Mouse (Mus musculus) left cerebral cortex, adult 11 months (tissue): ENCODE results near the gene Rrp1b.
"Not testable (repeated sequence)": the region's sequence is repeated elsewhere in the genome, so short reads cannot be mapped to it uniquely, and the experiment has no call there.

Experiments
- DNase-seq: peaks from one replicate; pipeline ENCODE4 v3.0.0; 2022; ENCODE audit warnings: low spot score

The Rrp1b gene

DNA sequence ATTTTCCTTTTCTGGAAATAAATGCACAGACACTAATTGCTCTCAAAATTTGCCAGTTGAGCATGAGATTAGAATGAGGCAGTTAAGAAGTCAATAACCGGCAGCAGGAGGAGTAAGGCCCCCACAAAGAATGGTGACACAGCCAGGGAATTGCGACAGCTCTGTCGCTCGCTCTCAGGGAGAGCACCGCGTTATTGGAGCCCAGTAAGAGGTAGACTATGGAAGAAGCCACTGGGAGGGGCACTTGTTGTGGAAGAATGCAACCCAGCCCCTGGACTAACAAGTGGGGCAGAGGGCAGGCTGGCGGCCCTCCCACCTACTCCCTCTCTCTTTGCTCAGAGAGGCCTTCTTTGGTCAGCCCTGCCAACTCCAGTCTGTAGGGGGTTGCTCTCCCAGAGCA, 4.2 kb upstream of the Rrp1b start:
- no peak for DNase-seq

DNA sequence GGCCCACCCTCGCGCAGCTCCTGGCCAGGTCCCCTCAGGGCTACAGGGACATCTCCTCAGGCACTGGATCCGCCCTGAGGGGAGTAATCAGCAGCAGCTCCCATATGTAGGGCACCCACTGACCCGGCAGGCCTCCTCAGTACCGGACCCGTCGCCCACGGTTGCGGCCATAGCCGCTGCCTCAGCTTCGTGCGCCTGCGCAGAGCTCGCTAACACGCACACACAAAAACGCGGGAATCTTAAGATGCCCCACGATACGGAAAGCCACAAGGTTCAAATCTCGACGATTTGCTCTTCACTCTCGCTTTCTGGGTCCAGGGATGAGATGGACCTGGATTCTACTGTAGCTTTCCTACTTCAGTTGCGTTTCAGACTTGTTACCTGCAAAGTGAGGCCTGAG, 1.6 kb upstream of the Rrp1b start:
- no peak for DNase-seq

DNA sequence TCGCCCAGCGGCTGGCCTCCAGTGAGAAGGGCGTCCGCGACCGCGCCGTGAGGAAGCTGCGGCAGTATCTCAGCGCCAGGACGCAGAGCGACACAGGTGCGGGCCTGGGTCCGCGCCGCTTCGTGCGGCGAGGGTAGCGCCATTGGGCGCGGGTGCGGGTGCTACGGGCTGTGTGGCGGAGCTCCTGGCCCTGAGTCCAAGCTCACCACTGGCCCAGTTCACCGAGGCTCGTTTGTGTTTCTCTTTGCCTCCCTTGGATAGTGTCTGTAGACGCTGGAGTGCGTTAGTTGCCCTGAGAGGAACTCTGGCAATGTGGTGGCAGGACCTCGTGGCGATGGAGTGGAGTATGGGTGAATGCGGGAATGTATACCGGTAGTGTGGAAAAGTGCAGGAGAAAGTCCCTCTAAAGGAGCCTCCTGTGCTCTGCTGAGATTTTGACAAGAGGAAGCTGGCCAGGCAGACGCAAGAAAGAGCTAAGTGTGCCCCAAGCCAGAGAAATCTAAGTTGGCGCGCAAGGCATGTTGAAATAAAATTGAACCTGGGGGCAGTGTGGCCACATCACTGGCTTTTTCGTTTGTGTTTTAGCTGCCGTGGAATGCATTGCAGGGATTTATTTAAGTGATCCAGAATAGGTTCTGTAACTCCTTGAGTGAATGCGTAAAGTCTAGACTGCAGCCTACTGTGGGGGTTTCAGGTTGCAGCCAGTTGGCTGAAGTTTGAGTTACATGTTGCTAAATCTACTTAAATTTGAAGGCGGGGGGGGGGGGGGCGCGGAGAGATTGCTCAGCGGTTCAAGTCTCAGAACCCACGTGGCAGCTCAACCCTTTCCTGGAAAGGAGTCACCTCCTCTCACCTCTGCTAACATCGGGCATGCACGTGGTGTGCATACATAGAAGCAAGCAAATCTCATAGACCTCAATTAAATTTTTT, 874 bp downstream of the Rrp1b start:
- DNase-seq = no peak

DNA sequence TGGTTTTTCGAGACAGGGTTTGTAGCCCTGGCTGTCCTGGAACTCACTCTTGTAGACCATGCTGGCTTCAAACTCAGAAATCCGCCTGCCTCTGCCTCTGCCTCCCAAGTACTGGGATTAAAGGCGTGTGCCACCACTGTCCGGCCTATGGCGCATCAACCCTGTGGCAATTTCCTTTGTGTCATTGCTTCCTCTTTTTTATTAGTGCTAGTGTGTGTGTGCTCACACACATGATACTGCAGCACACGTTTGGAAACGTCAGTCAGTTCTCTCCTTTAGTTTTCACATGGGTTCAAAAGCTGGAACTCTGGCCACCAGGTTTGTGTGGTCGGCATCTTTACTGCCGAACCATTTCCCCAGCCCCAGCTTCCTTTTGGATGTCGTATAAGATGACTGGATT, 4.4 kb downstream of the Rrp1b start:
- no peak for DNase-seq

DNA sequence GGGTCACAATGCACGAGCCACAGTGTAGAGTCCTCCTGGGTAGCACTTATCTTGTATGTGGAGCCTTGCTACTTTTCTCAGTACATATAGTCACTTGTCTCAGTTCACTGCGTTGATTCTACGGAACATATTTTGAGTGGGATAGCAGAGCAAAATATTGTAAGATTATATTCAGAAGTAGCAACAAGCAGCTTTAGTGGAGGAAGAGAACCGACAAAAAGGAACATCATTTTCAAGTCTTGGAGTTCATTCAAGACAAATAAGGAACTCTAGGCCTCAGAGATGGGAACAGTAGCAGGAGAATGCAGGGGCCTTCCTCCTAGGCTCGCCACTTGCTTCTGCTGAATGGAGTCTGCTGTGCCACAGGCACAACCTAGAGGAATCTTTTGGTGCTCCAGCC, 10.6 kb downstream of the Rrp1b start:
- DNase-seq = no peak

DNA sequence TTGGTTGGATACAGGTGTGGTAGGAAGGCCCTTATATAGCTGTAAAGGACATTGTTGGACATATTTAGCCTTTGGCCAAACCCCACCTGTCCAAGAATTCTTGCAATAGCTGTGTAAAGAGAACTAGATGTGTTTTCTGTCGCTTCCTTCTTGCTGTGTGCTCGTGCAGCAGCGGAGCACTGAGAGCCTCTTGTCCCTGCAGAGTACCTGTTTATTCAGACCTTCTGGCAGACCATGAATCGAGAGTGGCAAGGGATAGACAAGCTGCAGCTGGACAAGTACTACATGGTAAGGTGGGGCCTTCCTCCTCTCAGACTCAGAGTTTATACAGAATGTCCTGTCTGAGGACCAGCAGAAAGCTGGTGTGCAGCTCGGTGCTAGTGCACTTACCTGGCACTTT, 12.5 kb downstream of the Rrp1b start:
- no peak for DNase-seq

DNA sequence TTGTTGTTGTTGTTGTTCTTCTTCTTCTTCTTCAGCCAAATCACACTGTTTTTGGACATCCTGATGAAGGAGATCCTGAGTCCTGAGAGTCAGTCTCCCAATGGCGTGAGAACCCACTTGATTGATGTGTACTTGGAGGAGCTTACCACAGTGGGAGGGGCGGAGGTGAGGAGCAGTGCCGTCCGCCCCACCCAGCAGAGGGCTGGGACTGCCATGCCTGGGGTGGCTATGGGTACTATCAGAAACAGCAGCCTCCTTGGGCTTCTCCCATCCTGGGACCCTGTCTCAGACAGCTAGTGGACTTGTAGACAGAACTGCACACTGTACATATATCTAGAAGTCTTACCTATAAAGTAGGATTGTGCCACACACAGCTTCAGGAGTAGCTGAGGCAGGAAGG, 14.0 kb downstream of the Rrp1b start:
- no peak for DNase-seq

DNA sequence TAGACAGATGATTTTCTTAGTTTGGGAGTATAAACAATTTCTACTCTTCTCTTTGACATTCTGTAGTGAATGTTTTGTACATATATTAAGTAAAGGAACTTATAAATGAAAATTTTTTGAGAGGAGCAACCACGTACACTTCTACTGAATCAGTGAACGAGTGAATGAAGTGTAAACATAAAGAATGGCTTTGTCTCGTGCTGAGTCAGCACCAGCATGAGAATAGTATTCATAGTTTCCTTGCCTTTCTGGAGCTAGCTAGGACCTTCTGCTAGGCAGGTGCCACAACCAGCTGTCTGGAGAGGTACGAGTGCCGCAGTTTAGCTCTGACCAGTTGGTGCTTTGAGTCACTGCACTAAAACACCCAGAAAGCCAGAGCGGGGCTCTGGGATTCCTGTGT, 14.7 kb downstream of the Rrp1b start:
- no peak for DNase-seq

DNA sequence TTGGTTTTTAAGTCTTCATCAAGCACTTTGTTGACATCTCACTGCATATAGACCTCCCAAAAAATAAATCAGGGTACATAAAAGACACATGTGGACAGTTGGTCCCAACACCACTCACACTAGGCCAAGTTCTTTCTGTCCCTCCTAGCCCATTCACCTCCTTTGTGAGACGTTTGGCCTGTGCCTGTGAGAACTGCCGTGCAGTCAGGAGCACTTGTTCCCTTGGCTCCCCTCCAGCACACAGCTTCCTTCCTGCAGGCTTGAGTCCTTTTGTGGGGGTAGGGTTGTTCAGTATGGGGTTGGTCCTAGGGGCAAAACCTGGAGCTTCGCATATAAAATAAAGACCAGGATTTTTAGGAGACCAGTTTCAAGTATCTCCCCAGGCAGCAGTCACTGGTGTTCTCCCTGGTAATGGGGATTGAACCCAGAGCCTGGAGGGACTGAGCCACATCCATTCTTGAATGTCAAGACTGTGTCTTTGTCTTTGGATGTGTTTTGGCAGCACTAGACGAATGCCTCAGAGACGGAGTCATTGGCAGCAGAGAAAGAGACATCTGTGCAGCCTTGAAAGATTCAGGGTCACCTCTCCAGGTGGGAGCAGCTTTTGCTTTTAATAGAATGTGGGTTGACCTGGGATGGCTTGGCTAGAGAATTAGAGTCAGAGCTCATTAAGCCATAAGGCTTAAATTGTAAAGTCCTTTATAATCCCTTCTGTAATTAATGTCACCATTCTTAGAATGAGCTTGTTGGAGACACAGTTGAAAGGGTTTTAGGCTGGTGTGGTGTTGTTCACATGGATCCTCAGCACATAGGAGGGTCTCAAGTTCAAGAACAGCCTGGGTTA, 16.6 kb downstream of the Rrp1b start:
- DNase-seq = no peak

DNA sequence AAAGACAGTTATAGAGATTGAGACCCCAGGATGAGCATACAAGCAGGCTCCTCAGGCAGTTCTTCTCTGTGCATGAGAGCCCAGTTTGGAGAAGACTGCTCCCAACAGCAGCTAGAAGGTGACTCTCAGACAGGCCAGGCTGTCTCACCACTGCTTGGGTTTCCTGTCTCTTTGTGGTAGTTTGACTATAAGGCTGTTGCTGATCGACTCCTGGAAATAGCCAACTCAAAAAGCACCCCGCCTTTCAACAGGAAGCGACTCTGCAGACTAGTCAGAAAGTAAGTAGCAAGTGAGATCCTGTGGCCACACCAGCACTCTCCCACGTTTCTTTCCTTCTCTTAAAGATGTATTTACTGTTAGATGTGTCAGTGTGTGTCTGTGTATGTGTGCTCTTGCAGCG, 17.8 kb downstream of the Rrp1b start:
- no peak for DNase-seq

DNA sequence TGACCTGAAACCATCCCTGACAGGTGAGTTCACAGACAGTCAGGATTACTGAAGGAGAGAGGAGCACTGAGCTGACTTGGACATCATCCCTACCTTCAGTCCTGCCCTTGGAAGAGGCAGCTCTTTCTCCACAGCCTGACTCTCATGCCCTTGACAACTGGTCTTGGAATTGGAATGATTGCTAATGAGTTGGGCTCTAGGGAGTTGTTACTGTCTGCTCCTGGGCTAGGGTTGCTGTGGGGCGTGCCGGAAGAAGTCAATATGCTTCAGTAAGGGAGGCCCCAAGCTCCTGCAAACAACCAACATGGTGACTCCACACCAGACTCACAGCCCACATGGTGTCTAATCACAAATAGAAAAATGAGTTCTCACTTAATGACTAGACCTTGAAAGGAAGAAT, 21.9 kb downstream of the Rrp1b start:
- DNase-seq = no peak

DNA sequence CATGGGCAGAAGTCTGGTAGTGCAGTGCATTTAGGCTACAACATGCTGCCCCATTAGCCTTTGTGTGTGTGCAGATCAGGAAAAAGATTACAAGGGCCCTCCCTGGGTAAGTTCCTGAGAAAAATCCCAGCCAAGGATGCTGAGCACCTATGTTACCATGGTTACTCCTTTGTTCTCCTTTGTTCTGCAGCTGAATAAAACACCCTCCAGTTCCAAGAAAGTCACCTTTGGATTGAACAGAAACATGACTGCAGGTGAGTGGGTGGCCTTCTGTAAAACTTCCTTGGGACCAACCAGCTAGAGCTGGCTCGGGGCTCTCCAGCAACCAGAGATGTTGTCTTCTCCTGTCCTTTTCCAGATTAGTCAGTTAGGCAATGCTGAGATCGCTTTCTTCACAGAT, 23.2 kb downstream of the Rrp1b start:
- no peak for DNase-seq

DNA sequence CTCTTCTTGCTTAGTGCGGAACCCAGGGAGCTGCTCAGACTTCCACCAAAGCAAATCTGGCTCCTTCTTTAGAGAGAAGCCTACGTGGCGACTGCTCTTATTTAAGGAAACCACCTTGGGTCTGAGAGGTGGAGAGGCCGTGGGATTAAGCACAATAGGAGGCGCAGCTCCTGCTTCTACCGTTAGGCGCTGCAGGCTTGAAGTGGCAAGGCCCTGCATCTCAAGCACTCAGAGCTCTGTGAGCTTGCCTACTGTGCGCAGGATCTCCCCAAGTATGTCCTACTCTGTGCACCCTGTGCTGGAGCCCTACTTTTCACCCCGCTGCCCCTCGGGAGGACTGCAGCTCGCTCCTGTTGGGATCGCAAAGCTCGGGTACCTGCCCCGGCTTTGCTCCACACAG, 25.3 kb downstream of the Rrp1b start:
- no peak for DNase-seq

DNA sequence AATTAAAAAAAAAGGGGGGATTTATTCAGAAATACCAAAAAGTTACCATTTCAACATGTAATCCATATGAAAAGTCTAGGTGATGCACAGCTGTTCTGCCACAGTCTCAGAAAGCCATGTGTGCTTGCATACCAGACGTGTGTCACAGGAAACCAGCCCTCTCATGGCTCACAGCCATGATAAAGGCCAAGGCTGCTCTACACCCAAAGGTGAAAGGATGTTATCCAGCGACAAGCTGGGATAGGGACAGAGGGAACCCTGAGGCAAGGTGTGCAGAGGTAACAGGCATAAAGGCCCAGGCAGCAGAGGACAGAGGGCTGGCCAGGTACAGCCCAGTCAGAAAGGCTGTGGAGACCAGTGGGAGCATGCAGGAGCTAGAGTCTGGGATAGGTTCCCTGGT, 27.8 kb downstream of the Rrp1b start:
- no peak for DNase-seq

DNA sequence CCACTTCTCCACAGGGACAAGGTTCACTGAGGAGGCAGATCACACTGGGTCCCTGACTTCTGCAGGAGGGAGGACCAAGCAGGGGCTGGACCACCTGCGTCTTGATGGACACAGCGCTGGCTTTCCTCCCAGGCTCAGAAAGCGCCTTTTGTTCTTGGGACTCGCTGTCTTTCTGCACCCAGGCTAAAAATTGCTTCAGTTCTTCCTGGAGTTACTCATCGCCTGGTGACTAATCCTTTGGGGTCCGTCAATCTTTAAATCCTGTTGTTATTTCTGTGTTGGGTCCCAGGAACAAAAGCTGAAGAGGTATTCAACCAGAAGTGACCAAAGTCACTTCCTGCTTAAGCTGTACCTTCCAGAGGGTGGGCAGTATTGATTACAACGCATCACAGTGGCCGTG, 28.9 kb downstream of the Rrp1b start:
- DNase-seq = not testable (repeated sequence)

DNA sequence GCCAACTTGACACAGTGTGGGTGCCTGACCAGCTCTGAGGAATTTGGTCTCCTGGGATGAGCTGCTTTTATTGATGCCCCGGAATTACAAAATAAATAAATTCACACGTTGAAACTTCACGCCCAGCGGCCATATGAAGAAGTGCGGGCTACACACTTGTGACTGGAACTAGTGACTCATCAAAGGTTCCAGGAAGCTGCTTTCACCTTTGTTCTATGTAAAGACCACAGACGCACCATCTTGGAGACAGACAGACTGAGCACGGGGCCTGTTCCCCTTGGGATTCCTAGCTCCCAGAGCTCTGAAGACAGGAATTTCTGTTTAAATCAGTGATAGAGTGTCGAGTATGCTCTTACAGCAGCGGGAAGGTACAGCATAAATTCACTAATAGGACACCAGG, 31.6 kb downstream of the Rrp1b start:
- DNase-seq = no peak

DNA sequence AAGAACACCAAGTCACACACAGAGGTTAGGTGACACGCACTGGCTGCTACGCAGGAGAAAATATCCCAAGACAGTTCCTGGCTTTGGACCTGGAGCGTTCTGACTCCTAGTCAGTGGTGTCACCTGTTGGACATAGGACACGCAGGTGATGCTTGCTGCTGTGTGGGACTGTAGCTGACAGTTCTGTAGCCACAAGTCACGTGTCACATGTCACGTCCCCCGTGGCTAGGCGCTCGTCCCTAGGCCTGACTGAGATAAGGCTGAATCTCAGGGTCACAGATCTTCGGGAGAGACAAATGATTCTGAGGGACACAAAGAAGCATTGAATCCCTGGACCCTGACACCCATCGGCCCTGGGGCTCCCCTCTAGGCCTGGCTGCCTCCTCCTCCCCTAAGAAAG, 32.5 kb downstream of the Rrp1b start:
- no peak for DNase-seq

DNA sequence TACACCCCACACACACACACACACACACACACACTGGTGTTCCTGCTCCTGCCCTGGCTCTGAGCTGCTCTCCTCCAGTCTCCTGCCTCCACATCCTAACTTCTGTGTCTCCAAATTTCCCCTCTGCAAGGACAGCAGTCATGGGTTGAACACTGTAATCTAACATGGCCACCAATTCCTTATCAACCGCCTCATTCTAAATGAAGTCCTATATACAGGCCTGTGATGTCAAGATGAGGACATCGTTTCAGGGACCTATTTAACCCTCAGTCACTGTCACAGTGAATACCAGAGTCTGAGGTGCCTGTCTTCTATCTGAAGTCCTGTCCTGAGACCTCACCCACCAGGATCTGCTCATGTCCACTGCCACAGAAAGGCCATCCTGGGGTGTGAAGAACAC, 32.9 kb downstream of the Rrp1b start:
- no peak for DNase-seq

DNA sequence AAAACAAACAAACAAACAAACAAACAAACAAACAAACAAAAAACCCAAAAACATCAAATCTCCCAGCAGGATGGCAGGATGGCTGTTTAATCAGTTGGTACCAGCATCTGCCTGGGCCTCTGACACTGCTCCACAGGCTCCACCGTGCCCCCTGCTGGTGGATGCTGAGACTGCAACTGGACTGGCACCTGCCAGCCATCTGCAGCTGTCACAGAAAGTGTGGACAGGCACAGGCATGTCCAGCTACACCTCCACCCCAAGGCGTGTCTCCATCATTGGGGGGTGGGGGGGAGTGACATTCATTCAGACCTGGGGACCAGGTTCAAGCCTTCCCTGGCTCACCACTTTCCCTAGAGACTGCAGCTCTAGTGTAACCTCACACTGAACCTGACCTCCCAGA, 37.5 kb downstream of the Rrp1b start:
- peak; percentile 59 for DNase-seq

DNA sequence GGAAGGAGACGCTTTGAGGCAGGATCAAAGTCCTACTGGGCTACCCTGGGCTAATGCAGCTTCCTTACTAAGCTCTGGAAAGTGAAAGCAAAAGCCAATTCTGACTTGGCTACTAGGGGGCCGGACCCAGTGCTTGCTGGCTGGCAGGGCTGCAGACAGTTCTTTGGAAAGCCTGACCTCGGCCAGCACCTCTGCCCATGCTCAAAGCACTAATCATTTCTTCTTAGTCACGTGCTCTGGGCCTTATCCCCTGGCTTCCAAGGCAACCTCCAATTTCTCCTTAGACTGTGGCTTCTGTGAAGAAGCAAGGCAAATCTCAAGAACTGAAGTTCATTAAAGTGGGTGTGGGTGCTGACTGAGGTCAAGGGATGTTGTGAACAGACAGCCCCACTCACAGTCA, 38.8 kb downstream of the Rrp1b start:
- DNase-seq = no peak

DNA sequence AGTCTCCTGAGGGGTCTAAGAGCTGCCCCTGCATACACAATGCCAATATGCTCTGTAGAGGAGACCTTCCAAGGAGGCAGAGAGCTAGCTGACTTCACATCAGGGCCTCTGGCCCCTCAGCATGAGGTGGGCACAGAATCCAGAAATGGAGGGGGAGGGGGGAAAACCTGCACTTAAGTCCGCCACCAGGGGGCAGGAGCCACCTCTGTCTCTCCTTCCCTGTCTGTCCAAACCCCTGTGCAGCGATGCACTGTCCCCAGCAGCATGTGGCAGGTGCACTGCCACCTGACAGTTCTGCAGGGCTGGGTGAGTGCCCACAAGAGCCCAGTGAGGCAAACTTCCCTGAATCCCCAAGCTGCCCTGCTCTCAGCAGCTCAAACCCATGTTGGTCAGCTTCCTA, 39.3 kb downstream of the Rrp1b start:
- DNase-seq = no peak

DNA sequence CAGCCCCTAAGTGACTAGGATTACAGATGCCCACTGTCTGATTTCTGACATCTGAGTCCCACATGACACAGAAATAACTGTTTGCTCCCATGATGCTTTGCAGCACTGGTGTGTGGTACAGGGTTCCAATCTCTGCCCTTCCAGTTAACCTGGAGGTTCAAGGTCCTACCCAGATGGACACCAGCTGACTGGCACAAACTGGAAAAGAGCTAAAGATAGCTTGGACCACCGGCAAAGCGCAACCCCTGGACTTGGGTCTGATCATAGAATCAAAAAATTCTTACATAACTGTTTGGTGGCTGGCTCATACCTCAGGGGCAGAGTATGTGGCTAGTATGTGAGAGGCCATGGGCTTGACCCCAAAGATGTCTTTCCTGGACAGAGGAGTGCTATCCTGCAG, 47.5 kb downstream of the Rrp1b start:
- DNase-seq = no peak

DNA sequence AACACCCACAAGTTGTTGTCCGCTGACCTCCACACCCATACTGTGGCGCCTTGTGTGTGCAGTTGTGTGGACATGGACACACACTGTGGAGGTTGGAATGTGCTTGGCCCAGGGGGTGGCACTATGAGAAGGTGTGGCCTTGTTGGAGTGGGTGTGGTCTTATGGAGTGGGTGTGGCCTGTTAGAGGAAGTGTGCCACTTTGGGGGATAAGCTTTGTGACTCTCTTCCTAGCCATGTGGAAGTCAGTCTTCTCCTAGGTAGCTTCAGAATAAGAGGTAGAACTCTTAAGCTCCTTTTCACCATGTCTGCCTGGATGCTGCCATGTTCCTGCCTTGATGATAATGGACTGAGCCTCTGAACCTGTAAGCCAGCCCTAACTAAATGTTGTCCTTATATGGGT, 51.2 kb downstream of the Rrp1b start:
- no peak for DNase-seq

DNA sequence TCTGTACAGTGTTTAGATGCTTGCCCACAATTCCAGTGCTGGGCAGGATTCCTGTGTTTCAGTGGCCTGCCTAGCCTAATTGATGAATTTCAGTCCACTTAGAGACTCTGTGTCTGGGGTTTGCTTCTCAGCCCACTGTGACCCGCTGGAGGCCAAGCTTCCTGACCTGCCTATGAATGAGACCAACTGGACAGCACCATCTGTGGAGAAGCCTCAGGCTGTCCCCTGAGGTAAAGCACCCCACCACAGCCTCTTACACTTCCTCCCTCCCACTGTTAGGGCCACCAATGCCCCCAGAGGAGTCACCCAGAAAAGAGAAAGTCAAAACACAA, 55.1 kb downstream of the Rrp1b start:
- DNase-seq = no peak
